9 mouse cellular contexts compared by ENCODE assay signal in the genomic region with DNA sequence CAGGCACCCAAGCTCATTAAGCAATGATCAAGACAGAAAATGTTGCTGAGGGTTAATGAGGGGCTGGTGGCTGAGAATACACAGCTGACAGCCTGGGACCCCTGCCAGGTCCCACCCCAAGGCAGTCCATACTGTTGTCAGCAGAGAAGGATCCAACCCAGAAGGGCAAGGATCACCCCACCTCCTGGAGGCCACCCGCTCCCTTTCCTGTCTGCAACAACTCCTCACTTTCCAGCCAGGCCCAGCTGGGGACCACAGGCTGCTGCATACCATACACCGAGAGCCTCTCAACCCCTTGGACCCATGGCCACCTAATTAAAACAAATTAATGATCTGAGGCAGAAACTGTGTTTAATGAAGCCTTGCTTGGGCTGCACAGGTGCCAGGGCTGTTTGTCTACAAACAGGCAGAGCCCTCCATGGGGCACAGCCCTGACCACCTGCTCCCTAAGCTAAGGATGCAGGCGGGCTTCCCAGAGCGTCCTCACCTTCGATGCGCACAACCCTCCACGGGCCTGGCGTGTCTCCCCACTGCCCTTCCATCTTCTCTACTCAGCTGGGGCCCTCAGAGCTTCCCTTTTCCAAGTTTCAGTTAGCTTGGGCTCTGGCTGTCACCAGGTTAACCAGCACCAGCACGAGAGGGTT. TPM values are rescaled to one million over a fixed set of nuclear protein-coding genes. Genes with fewer than 3 reads are reported as not detected.
DNase-seq lines count a peak whose midpoint lies in the region; ATAC-seq and TF ChIP-seq lines count a peak whose summit lies in the region.
"Had no signal": no experiment of that assay in that cellular context is flagged by ENCODE, and none has a peak within 500 bp of the region (broad histone marks: within the 10 kb centered on the region; RNA-seq: fewer than 3 reads in every experiment).

No protein-coding gene starts in this region.

- no peak overlapping the region for H3K27ac ChIP-seq in gastrocnemius, adult 2 months
- H3K27ac ChIP-seq in midbrain, postnatal 0 days (ENCODE audit: low read depth, low read length), result no peak overlapping the region
- H3K27ac ChIP-seq in midbrain, embryonic 14.5 days (replicated peaks; ENCODE audit: low read depth, low read length), result no peak overlapping the region
- no peak overlapping the region for H3K27ac ChIP-seq in intestine, embryonic 15.5 days

- no peak overlapping the region for H3K4me3 ChIP-seq in gastrocnemius, adult 2 months
- no peak overlapping the region for H3K4me3 ChIP-seq in midbrain, postnatal 0 days (ENCODE audit: low read depth, low read length)
- no peak overlapping the region for H3K4me3 ChIP-seq in midbrain, embryonic 14.5 days (replicated peaks; ENCODE audit: low read depth, low read length)
- no peak overlapping the region for H3K4me3 ChIP-seq in intestine, embryonic 15.5 days (replicated peaks)
- H3K4me3 ChIP-seq: megakaryocyte, embryonic 14.5 days had no signal

- H3K36me3 ChIP-seq in midbrain, postnatal 0 days (ENCODE audit: insufficient read depth, low read length), result no peaks in the 10 kb centered on the region
- no peaks in the 10 kb centered on the region for H3K36me3 ChIP-seq in midbrain, embryonic 14.5 days (ENCODE audit: control insufficient read depth, insufficient read depth, low read length)
- no peaks in the 10 kb centered on the region for H3K36me3 ChIP-seq in intestine, embryonic 15.5 days

- ATAC-seq in midbrain, postnatal 0 days (ENCODE audit: low FRiP score), result no peak
- ATAC-seq in midbrain, embryonic 14.5 days (ENCODE audit: low FRiP score, low TSS enrichment), result no peak
- ATAC-seq in intestine, embryonic 15.5 days, result peak; percentile 87
- 0 out of 2 replicates have a peak, but pooled peaks have one; percentile 3 for ATAC-seq in neutrophil, adult 5-6 weeks (ENCODE audit: extremely low read depth, insufficient number of reproducible peaks, low FRiP score, poor library complexity, severe bottlenecking)

- peak; percentile 20 for DNase-seq in gastrocnemius, adult 2 months
- no peak for DNase-seq in gastrocnemius, adult 8-10 months (ENCODE audit: low spot score in 2 of 2)
- peak; percentile 52 for DNase-seq in midbrain, postnatal 0 days (ENCODE audit: low spot score)
- no peak for DNase-seq in midbrain, embryonic 14.5 days
- no peak for DNase-seq in natural killer cell, adult 2 months (ENCODE audit: low spot score in 2 of 2)
- DNase-seq in gastrocnemius, postnatal 4 days (ENCODE audit: low spot score in 2 of 2), result no peak

- H3K9ac ChIP-seq in midbrain, postnatal 0 days (replicated peaks; ENCODE audit: low read length, poor library complexity, severe bottlenecking), result no peak overlapping the region
- H3K9ac ChIP-seq in midbrain, embryonic 14.5 days (replicated peaks; ENCODE audit: low read length), result no peak overlapping the region
- H3K9ac ChIP-seq in intestine, embryonic 15.5 days, result no peak overlapping the region

- H3K27me3 ChIP-seq in midbrain, postnatal 0 days (ENCODE audit: insufficient read depth, low read length), result no peaks in the 10 kb centered on the region
- no peaks in the 10 kb centered on the region for H3K27me3 ChIP-seq in midbrain, embryonic 14.5 days (ENCODE audit: control insufficient read depth, insufficient read depth, low read length)
- no peaks in the 10 kb centered on the region for H3K27me3 ChIP-seq in intestine, embryonic 15.5 days (replicated peaks)

- H3K4me1 ChIP-seq in midbrain, postnatal 0 days (ENCODE audit: insufficient read depth, low read length), result no peaks in the 10 kb centered on the region
- no peaks in the 10 kb centered on the region for H3K4me1 ChIP-seq in midbrain, embryonic 14.5 days (ENCODE audit: control insufficient read depth, insufficient read depth, low read length)
- peaks cover 7% of the 10 kb centered on the region; the same call in 1 of the 2 replicates for H3K4me1 ChIP-seq in intestine, embryonic 15.5 days (replicated peaks)

- H3K9me3 ChIP-seq in midbrain, postnatal 0 days (ENCODE audit: low read length), result no peaks in the 10 kb centered on the region
- H3K9me3 ChIP-seq in midbrain, embryonic 14.5 days (ENCODE audit: control insufficient read depth, low read length), result no peaks in the 10 kb centered on the region
- H3K9me3 ChIP-seq in intestine, embryonic 15.5 days, result no peaks in the 10 kb centered on the region
- H3K9me3 ChIP-seq: megakaryocyte, embryonic 14.5 days had no signal

- H3K4me2 ChIP-seq in midbrain, postnatal 0 days (ENCODE audit: low read depth, low read length, poor library complexity, severe bottlenecking), result no peak overlapping the region
- H3K4me2 ChIP-seq in midbrain, embryonic 14.5 days (ENCODE audit: low read length), result no peak overlapping the region
- H3K4me2 ChIP-seq in intestine, embryonic 15.5 days (replicated peaks), result no peak overlapping the region

- 69% methylated on average over 9 of the region's 9 CpGs for WGBS in midbrain, postnatal 0 days
- 58% methylated on average over 9 of the region's 9 CpGs for WGBS in midbrain, embryonic 14.5 days
- WGBS in intestine, embryonic 15.5 days, result 73% methylated on average over 9 of the region's 9 CpGs

- intact Hi-C loops in gastrocnemius, adult 2 months (cut with DNase I), result no loop called here

- TF ChIP-seq CTCF in gastrocnemius, adult 2 months (IDR thresholded peaks at IDR 0.05), result no peak
- TF ChIP-seq CTCF in midbrain, postnatal 0 days (IDR thresholded peaks at IDR 0.05), result no peak

RNA-seq across cellular contexts. Expression of gene Dll1, which starts 53.4 kb away (rescaled TPM):
- total RNA-seq in gastrocnemius, adult 2 months (2021), result 1 to 10 TPM; 3.0 to 4.1 TPM
- 1 to 10 TPM; 1.4 to 4.0 (median 2.1) TPM for total RNA-seq in gastrocnemius, adult 8-10 months (2022)
- total RNA-seq in midbrain, postnatal 0 days (2014; rRNA removed), result 20.9 and 42.7 TPM in 2 replicates
- 10.2 and 11.6 TPM in 2 replicates for polyA plus RNA-seq in midbrain, postnatal 0 days (2015; fragmentation: Nextera tagmentation; extraction: Ambion mirVana)
- 23.5 and 24.4 TPM in 2 replicates for polyA plus RNA-seq in midbrain, embryonic 14.5 days (2014; fragmentation: Nextera tagmentation; extraction: Ambion mirVana)
- polyA plus RNA-seq in intestine, embryonic 15.5 days (2015; fragmentation: Nextera tagmentation; extraction: Ambion mirVana), result 20.7 and 23.3 TPM in 2 replicates
- 1.2 and 1.4 TPM in 2 replicates for total RNA-seq in neutrophil, adult 5-6 weeks (2017)
- total RNA-seq in gastrocnemius, postnatal 4 days (2021), result 10 to 100 TPM; 16.7 to 18.7 TPM

Comparison
In these comparisons a context has a peak if more than half of its experiments do, and no peak if none do; other contexts are left out.
1. DNase-seq: peak in gastrocnemius, adult 2 months (single experiment) and midbrain, postnatal 0 days (single experiment); none in gastrocnemius, adult 8-10 months (0 of 2), midbrain, embryonic 14.5 days (single experiment), natural killer cell, adult 2 months (0 of 2) and gastrocnemius, postnatal 4 days (0 of 2).
2. ATAC-seq: peak in intestine, embryonic 15.5 days (single experiment) and neutrophil, adult 5-6 weeks (single experiment); none in midbrain, postnatal 0 days (single experiment) and midbrain, embryonic 14.5 days (single experiment).